Mouse (Mus musculus) skeletal muscle tissue, adult 2 months (tissue): ENCODE measurements around the gene Hist1h2bg.
"Not testable (repeated sequence)": the region's sequence is repeated elsewhere in the genome, so short reads cannot be mapped to it uniquely, and the experiment has no call there.

ENCODE experiments used
- DNase-seq: peaks from one replicate; pipeline ENCODE4 v3.0.0-alpha.2; 2012; ENCODE audit warnings: low read depth, low spot score

The Hist1h2bg gene

GRCm38 (mm10) chr13:23582219-23583056 lies 11.2 kb downstream of the Hist1h2bg start:
- DNase-seq = no peak

GRCm38 (mm10) chr13:23583387-23584068 lies 12.3 kb downstream of the Hist1h2bg start:
- DNase-seq = no peak

- no peak for DNase-seq
These were observed 13.1 kb downstream of the Hist1h2bg start for GRCm38 (mm10) chr13:23584331-23584730.

GRCm38 (mm10) chr13:23585029-23585441 lies 13.8 kb downstream of the Hist1h2bg start:
- DNase-seq = peak; percentile 52

GRCm38 (mm10) chr13:23585442-23586098 lies 14.4 kb downstream of the Hist1h2bg start:
- peak; percentile 93 for DNase-seq

- no peak for DNase-seq
These were observed 15.1 kb downstream of the Hist1h2bg start for GRCm38 (mm10) chr13:23586099-23586939.

- no peak for DNase-seq
These were observed 15.7 kb downstream of the Hist1h2bg start for GRCm38 (mm10) chr13:23586940-23587225.

GRCm38 (mm10) chr13:23591206-23591605 lies 20.0 kb downstream of the Hist1h2bg start:
- no peak for DNase-seq

GRCm38 (mm10) chr13:23591886-23592285 lies 20.7 kb downstream of the Hist1h2bg start:
- not testable (repeated sequence) for DNase-seq

GRCm38 (mm10) chr13:23592614-23593013 lies 21.4 kb downstream of the Hist1h2bg start:
- no peak for DNase-seq

GRCm38 (mm10) chr13:23593051-23593770 lies 22.0 kb downstream of the Hist1h2bg start:
- no peak for DNase-seq

- DNase-seq = no peak
These were observed 24.0 kb downstream of the Hist1h2bg start for GRCm38 (mm10) chr13:23595185-23595584.

- DNase-seq = no peak
These were observed 24.6 kb downstream of the Hist1h2bg start for GRCm38 (mm10) chr13:23595622-23596372.

GRCm38 (mm10) chr13:23597957-23598356 lies 26.8 kb downstream of the Hist1h2bg start:
- DNase-seq = peak; percentile 60

GRCm38 (mm10) chr13:23603182-23603699 lies 32.0 kb downstream of the Hist1h2bg start:
- no peak for DNase-seq

GRCm38 (mm10) chr13:23604452-23604851 lies 33.3 kb downstream of the Hist1h2bg start:
- DNase-seq = no peak

GRCm38 (mm10) chr13:23605052-23605451 lies 33.9 kb downstream of the Hist1h2bg start:
- no peak for DNase-seq

- DNase-seq = no peak
These were observed 38.0 kb downstream of the Hist1h2bg start for GRCm38 (mm10) chr13:23609209-23609608.

GRCm38 (mm10) chr13:23609844-23610243 lies 38.6 kb downstream of the Hist1h2bg start:
- no peak for DNase-seq

GRCm38 (mm10) chr13:23610393-23610792 lies 39.2 kb downstream of the Hist1h2bg start:
- DNase-seq = no peak
